Mouse (Mus musculus) regulatory T cell (primary cell): ENCODE measurements at regions not wholly inside any gene's neighbourhood (a gene's known extent, or its start where the extent isn't known, plus 50 kb on each side); places are given as distances from the start of the nearest gene placed in this dataset.

Source experiments
- in situ Hi-C: fragments of 300-600 bp; cut with MboI, MseI; formaldehyde crosslinking; loops from one replicate; pipeline ENCODE4 v1.15.1; 2025; ENCODE audit warnings: high pct_unique_total_duplicates

DNA sequence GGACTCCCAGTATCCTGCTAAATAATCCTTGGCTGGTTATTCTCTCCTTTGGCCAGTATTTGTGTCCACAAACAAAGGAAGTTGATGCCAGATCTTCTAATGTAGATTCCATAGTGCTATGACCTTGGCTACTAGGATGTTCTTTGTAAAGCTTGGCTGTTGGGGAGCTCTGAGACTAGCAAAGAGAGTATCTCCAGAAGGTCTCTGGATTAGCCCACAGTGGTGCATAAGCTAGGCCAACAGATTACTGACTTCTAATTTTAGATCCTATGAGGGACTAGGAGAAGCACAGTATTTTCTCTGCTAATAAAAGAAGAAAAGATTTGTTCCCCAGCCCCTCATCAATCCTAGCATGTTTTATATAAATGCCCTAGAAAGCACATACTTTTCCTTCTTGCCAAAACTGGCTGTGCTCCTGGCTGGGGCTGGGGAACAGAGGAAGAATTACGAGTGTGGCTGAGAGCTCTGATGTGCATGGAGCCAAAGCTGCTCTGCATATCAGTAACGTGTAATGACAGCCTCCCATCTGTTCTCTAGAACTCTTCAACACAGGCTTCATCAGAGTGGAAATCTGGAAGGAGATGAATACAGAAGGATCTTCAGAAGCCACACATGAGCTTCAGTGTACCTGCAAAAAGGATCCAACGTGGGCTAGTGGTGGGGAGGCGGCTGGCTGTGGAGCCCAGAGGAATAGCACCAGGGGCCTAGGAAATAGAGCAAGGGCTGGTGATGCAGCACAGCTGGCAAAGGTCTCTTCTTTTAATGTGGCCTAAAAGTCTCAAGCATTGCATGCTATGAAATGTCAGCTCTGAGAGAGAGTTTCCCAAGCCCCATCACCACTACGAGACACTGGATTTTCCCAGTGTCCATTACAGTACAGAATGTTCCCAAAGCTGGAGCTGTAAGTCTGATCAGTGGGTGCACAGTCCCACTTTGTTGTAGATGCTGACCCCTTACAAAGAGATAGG lies 283.0 kb upstream of the Plxna2 start:
- in situ Hi-C loops: no loop called here

- in situ Hi-C loops: no loop called here
Observed at GRCm38 (mm10) chr1:194332639-194333038, 285.4 kb upstream of the Plxna2 start.

- in situ Hi-C loops: no loop called here
Observed at GRCm38 (mm10) chr1:194330471-194330870, 287.5 kb upstream of the Plxna2 start.

DNA sequence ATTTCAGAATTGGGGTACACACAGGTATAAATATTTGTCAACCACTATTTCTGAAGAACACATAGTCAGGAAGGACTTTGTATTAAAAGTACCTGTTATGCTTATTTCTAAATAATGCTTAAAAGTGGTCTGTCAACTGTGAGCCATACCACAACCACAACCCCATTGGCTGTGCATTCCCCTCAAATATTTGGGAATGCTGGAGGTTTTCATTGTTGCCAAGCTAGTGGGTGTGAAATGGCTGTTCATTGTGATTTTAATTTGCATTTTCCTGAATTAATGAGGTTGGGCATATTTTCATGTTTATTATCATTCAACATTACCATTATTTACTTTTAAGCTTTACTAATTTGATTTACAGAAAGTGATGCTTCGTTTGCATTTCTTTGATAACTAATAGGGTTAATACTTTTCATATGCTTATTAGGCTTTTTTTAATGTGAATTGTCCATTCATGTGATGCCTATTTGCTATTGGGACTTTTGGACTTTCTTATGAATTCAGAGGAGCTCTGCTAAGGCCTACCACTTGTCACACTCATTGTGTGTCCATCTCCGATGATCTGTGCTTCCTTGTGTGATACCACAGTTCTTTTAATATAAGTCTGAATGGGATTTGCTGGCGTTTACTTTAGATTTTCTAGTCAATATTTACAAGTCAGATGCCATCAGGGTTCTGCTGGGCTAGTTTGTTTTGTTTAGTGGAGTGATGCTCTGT lies 297.5 kb upstream of the Plxna2 start:
- in situ Hi-C loops: no loop called here

DNA sequence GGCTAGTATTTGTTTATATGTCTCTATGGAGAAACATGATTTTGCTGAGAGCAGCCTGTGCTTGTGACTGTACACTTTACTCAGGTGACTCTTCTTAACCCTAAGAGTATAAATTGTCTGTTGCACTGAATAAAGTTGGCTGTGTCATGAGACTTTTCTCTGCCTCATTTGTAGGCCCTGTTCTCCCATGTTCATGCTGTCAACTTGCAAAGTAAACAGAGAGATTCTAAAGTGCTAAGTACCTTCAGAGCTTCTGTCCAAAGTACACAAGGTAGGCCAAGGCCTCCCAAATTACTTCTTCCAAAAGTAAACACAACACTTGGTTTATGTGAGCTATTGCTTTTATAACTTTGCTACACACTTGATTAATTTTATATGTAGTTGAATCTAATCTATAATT lies 299.7 kb upstream of the Plxna2 start:
- in situ Hi-C loops: no loop called here

DNA sequence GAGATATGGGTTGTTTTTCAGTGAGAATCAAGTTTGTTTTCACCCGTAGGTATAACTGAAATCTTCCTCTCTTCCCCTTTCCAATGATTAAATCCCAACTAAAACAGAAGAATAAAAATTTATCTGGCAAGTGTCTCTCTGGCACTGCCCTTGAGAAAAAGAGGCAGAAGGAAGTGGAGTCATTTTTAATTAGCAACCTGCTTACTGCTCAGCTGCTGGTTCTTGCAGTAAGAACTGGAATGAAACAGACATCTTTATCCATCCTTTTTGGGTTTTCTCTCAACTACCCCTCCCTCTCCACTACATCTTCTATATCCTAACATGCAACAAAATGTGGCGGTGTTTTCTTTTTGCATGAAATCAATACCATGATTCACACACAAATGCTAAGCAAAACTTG lies 302.4 kb upstream of the Plxna2 start:
- in situ Hi-C loops: no loop called here

DNA sequence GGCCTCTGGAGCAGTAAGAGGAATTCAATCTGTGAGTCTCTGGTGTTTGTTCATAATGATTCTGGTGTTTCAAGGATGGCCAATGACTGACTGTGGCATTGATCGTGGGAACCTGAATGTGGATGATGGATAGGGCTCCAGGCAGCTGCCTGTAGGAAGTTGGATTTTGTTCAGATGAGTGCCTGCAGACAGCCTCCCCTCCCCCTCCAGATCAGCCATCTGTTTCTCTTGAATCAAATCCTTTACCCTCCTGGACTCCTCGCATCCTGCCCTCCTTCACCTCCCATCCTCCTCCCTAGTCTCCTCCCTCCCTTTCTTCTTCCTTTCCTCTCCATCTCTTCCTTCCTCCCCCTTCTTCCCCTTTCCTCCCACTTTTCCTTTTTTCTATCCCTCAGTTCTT lies 307.6 kb upstream of the Plxna2 start:
- in situ Hi-C loops: no loop called here

DNA sequence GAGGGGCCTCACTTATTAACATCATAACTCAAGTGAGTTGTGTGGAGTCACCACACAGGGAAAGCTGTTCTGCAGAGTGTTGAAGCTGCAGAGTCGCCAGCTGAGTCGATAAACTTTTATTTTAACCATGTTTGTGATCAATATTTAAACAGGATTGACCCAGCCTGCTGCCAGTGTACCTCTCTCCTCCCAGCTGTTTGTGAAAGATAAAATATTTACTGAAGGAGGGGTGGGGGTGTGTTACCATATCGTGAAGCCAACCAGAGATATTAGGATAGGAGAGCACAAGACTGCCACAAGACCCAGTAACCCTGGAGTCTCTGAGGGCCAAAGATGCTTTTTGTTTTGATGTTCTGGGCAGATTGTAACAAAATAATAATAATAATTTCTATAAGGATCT lies 309.4 kb upstream of the Plxna2 start:
- in situ Hi-C loops: no loop called here

DNA sequence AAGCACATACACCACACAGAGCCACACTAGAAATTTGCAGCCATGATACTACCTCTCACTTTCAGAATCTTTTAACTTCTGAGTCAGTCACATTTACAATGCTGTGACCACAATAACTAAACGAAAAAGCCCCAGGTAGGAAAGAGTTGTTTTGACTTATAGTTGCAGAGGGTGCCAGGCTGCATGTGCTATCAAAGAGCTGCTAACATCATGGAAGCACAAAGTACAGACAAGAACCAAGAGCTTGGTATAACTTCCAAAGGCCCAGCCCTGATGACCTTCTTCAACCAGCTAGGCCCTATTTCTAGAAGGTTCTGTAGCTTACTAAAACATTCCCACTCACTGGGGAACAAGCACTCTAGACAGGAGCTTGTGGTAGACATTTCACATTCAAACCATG lies 314.1 kb upstream of the Plxna2 start:
- in situ Hi-C loops: no loop called here

- in situ Hi-C loops: no loop called here
Observed at GRCm38 (mm10) chr1:194302775-194303174, 315.2 kb upstream of the Plxna2 start.

GRCm38 (mm10) chr1:194281941-194282340 lies 336.1 kb upstream of the Plxna2 start:
- in situ Hi-C loops: no loop called here

- in situ Hi-C loops: no loop called here
Observed at GRCm38 (mm10) chr1:194268028-194268427, 350.0 kb upstream of the Plxna2 start.

DNA sequence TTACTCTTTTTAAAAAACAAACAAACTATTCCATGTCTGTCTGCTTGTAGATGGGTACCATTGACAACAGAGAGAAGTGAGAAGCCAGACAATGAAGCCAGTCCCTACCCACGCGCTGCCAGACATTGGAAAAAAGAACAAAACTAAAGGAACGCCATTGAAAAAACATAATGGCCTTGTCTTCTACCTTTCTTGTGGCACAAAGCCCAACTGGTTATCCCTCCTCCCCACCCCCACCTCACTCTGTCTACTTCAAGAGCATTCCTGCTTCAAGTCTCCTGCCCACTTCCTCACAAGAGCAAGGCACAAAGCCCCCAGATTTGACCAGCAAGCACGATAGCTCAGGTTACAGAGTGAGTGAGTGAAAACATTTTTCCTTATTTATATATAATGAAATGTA lies 355.6 kb upstream of the Plxna2 start:
- in situ Hi-C loops: no loop called here

DNA sequence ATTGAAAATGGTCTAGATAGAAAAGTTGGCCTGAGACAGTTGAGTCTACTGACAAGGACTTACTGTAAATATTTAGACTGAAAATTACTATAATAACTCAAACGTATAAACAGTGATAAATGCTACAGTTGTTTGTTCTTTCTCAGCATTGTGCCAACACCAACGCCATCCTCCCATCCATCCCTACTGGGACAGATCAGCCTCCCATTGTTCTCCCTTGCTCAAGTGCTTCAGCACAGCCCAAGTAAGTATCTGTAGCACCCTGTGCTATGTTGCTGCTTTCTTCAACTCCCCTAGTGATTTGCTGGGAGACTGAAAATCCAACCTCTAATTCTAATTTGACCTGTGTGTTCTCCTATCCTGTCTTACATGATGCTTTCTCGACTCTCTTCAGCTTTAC lies 358.1 kb upstream of the Plxna2 start:
- in situ Hi-C loops: no loop called here

- in situ Hi-C loops: no loop called here
Observed at GRCm38 (mm10) chr1:194244776-194245366, 373.1 kb upstream of the Plxna2 start.

DNA sequence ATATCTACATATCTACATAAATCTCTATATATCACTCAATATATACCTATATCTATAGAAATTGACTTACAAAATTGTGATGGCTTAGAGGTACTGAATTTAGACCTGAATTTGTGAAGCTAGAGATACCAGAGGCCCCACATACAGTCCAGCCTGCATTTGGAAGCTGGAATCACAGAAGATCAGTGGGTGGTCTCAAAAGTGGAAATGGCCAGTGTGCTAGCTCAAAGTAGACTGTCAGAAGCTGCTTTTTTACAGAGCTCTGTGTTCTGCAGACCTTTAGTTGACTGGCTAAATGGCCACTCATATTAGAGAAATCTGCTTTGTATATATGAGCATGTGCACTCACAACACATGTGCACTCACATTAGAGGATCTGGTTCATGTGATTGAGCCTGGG lies 376.9 kb upstream of the Plxna2 start:
- in situ Hi-C loops: no loop called here

DNA sequence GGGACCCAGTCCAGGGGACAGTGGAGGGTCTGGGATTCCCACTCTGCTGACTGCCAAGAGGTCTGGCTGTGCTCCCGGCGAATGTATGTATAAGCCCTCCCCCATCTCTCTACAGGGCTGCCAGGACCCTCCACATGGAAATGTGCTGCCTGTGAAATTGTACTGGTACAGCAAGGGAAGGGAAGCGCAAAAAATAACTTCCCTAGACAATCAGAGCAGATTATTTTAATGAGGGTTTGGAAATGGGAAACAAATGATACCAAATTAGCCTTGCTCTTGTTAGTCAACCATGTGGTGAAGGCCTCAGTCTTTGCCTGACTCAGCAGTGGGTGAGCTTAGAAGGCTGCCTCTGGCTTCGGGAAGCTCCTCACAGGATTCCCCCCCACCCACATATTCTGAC lies 386.8 kb upstream of the Plxna2 start:
- in situ Hi-C loops: no loop called here

GRCm38 (mm10) chr1:194226550-194227160 lies 391.4 kb upstream of the Plxna2 start:
- in situ Hi-C loops: no loop called here

DNA sequence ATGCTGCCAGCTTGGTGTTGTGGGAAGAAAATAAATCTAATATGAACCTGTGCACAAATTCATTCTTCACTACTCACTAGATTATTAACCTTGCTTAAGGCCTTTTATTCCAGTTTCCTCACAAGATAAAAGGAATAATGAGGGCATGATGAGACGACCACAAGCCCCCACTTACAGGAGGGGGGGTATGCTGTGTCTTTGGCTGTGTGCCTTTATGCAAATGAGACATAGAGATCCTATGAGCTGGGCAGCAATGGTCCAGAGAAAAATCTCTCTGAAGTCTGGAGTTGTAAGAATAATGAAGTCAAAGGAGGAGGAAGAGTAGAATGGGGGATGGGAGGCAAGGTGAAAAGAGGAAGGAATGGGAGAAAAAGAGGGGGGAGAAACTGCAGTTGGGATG lies 392.2 kb upstream of the Plxna2 start:
- in situ Hi-C loops: no loop called here

GRCm38 (mm10) chr1:194224046-194224445 lies 394.0 kb upstream of the Plxna2 start:
- in situ Hi-C loops: no loop called here

GRCm38 (mm10) chr1:194223610-194224009 lies 394.4 kb upstream of the Plxna2 start:
- in situ Hi-C loops: no loop called here

DNA sequence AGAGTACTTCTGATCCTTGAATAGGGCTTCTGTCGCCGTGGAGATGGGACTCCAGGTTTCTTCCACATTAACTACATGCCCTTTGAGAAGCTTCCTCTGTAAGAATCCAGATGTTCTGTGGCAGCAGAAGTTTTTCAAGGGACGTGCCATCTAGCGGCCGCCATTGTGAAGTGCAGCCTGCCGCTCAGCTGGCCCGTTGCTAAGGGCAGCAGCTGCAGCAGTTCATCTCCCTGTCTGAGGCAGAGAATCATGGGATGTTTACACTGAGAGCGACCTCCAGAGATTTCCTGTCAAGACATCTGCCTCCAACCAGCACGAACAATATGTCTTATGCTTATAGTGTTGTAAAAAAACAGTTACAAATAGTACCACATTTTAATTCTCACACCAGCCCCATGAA lies 395.0 kb upstream of the Plxna2 start:
- in situ Hi-C loops: no loop called here
